Mouse (Mus musculus) neutrophil, adult 65 days (primary cell): ENCODE data around the gene Rpf1. TPM values are rescaled to one million over a fixed set of nuclear protein-coding genes. Genes with fewer than 3 reads are reported as not detected.

ENCODE experiments used
- total RNA-seq: library from RNA; stranded (reverse); gene quantifications from 2 replicates; pipeline ENCODE4 v1.2.4, GENCODE M21; 2023

The Rpf1 gene
- total RNA-seq, result 55.1 and 56.0 TPM in 2 replicates

GRCm38 (mm10) chr3:146520798-146521651 is at the start of gene Rpf1:
Gene Rpf1 (minus strand): TSS chr3:146521429.

GRCm38 (mm10) chr3:146570148-146570782 is 49.0 kb upstream of the Rpf1 start, which contains the start of gene Uox:
Gene Uox (plus strand): TSS chr3:146570426.

GRCm38 (mm10) chr3:146499431-146500002 is 21.7 kb downstream of the Rpf1 start, which contains the start of the genes Spata1 and Gng5:
Gene Spata1 (minus strand): TSS chr3:146499753.
Gene Gng5 (plus strand): TSS chr3:146499807.

Other genes starting within 250 kb of the Rpf1 start
- 3.3 and 3.9 TPM in 2 replicates for gene Ssx2ip, start 116.8 kb downstream of the Rpf1 start, total RNA-seq
- gene Ctbs, start 71.6 kb downstream of the Rpf1 start, total RNA-seq, result 22.2 and 23.3 TPM in 2 replicates
- gene Spata1, start 21.7 kb downstream of the Rpf1 start, total RNA-seq, result 4.6 TPM in 2 replicates
- 217 and 298 TPM in 2 replicates for gene Gng5, start 21.6 kb downstream of the Rpf1 start, total RNA-seq
- not detected in 2 replicates for gene Uox, start 49.0 kb upstream of the Rpf1 start, total RNA-seq
- 0.19 TPM in 1 of 2 replicates, not detected in the other for gene Dnase2b, start 94.2 kb upstream of the Rpf1 start, total RNA-seq
- not detected in 2 replicates for gene 4930503B20Rik, start 129.9 kb upstream of the Rpf1 start, total RNA-seq
- gene Samd13, start 164.2 kb upstream of the Rpf1 start, total RNA-seq, result not detected in 2 replicates